Mouse (Mus musculus): ENCODE measurements around the gene Gm49388. TPM values are rescaled to one million over a fixed set of nuclear protein-coding genes. Genes with fewer than 3 reads are reported as not detected.
A peak's percentile ranks its signal among the peaks of the same experiment; 100 is the strongest.
"Not testable (repeated sequence)": the region's sequence is repeated elsewhere in the genome, so short reads cannot be mapped to it uniquely, and the experiment has no call there.

Gm49388 gene
- total RNA-seq, 2 experiments from 2014 or later: 3.9 to 4.1 TPM

DNA sequence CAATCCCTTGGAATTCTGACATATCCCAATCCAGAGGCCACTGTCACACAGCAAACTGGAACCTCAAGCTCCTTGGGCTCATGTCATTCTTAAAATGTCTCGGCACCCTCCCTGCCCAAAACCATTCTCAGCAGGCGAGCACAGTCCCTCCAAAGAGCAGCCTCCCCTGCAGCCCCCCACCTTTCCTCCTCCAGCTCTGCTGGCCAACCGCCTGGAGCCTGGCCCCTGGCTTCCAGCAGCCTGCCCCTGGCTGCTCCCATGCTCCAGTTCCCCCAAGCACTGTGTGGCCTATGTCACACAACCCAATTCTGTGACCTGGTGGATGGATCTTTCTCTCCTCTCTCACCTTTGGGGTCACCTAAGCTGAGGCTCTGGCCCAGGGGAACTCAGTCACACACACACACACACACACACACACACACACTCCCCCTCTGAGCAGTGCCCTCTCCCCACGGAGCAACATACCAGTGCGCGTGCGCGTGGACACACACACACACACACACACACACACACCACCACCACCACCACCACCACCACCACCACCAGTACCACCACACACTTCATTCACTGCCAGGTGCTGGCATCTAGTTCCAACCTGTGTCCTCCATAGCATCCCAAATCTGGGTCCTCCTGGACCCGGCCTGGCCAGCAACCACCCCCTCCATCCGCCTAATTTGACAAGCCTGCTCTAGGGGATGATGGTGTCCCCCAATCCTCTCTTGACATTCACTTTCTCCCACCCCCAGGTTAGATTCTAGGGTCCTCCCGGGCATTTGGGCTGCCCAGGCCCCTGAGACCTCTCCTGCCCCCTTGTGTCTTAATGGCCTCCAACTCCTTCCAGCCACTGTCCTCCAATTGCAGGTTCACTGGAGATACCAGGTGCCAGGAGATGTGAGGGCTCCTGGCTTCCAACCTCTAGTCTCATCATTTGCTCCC, 38.1 kb downstream of the Gm49388 start:
- intact Hi-C loops (cut with DNase I): loop anchor here (1.0 kb wide), 1 partner anchor 18 kb away; no protein-coding TSS in a partner anchor
- DNase-seq (ENCODE audit: low spot score in 2 of 2): peak in 1 of 2 experiments; percentile 46

DNA sequence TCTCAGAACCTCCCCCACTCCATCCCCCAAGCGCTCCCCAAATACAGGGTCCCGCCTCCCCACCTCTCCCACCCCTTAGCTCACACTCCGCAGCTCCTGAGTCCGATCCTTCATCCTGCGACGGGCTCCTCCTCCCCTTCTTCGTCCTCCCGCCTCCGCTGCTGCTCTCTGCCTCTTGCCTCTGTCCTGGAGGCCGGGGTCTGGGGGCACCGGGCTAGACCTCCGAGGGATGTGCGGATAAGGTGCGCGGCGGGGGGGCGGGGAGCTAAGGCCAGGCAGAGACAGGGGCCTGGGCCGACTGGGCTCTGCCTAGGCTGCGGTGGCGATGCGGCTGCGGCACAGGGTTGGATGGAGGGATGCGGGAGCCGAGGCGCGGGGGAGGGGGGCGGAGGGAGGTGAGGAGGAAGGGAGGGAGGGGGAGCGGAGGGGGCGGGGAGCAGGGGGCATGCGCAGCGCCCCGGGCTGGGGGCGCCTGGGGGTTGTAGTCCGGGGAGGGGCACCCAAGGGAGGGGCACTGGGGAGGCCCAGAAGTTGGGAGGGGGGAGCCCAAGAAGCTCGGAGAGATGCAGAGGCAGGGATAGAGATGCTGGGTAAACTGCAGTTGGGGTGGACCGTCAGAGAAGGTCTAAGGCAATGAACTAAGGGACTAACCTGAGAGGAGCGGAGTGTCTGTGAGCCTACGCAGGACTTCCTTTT, 38.9 kb downstream of the Gm49388 start, which contains the start of the genes Stx4a and Stx1b:
Stx4a (plus strand) TSS at position 119 of the 696 bp plus-strand sequence.
Stx1b (minus strand) TSS at position 374 of the 696 bp plus-strand sequence.
- intact Hi-C loops (cut with DNase I): loop anchor here (1.0 kb wide), 1 partner anchor 17 kb away; no protein-coding TSS in a partner anchor
- DNase-seq (ENCODE audit: low spot score in 2 of 2): peak; percentile 57 to 79

DNA sequence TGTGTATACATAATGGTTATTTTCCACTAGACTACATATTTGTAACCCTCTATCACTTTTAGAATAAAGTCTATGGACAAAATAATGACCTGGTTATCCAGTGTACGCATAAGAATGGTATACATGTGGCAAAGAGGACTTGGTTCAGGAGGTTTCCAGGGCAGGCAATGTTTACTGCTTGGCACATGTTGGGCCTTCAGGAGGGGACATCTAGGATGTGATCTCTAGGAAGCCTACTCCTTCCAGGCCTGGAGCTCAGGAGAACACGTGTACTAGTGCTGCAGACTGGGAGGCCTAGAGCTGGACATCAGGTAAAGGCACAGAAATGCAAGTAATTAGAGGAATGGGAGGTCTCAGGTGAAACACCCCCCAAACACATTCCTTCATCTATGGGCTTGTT, 50.1 kb downstream of the Gm49388 start:
- DNase-seq (ENCODE audit: low spot score in 2 of 2): no peak
- intact Hi-C loops (cut with DNase I): no loop called here

DNA sequence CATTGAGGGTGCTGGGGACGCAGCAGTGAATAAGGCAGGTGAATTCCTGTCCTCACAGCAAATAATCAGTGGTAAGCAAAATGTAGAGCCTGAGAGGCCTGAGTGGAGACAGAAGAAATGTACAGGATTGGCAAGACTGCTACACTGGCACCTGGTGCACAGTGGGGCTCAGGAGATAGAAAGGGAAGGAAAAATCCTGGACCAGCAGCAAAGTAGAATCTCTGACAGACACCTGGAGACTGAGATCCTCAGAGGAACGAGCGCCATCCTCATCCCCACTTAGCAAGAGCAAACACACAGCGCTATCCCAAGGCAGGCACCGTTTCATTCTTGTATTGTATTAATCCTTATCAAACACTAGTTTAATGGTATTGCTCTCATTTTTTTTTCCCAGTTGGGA, 52.1 kb downstream of the Gm49388 start:
- intact Hi-C loops (cut with DNase I): no loop called here
- DNase-seq (ENCODE audit: low spot score in 2 of 2): no peak

DNA sequence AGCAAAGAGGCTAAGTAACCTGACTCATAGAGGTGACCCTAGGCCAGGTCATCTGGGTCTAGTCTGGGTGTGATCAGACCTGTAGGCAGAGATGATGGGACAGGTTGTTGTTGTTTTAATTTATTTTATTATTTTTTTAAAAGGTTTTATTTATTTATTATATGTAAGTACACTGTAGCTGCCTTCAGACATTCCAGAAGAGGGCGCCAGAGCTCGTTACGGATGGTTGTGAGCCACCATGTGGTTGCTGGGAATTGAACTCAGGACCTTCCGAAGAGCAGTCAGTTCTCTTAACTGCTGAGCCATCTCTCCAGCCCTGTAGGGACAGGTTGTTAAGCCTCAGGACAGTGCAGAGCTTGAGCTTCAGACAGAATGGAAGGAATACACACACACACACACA, 52.5 kb downstream of the Gm49388 start:
- intact Hi-C loops (cut with DNase I); DNase-seq (ENCODE audit: low spot score in 2 of 2): not testable (repeated sequence)

DNA sequence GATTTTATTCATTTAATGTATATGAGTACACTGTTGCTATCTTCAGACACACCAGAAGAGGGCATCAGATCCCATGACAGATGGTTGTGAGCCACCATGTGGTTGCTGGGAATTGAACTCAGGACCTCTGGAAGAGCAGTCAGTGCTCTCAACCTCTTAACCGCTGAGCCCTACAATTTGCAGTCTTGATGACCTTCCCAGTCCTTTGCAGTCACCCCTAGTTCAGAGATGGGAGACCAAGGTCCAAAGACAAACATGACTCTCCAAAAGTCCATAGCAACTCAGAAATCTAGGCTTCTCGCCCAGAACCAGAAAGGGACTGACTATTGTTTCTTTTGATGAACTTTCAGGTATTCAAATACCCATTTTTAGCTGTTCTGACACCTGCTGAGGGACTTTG, 54.6 kb downstream of the Gm49388 start:
- intact Hi-C loops (cut with DNase I); DNase-seq (ENCODE audit: low spot score in 2 of 2): not testable (repeated sequence)

DNA sequence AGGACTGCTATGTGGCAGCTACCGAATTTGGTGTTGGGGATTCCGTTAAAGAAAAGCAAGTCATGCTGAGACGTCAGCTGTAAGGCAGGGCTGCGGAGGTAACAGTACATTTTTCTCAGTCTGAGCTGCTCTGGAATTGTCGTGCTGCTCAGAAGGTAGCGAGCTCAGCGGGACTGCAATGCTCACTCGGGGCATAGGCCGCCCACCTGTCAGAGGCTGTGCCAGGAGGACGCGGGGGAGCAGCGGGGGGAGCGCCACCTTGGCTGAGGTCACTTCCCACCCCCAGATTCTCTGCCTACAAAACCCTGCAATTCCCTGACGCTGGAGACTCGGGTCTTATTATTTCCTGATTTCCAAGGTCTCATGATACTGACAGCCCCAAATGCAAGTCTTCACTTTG, 55.5 kb downstream of the Gm49388 start:
- intact Hi-C loops (cut with DNase I): loop anchor here (1.0 kb wide), 3 partner anchors 17 to 34 kb away; partner anchors contain the start of genes Stx1b and Stx4a
- DNase-seq (ENCODE audit: low spot score in 2 of 2): peak; percentile 83 to 84

DNA sequence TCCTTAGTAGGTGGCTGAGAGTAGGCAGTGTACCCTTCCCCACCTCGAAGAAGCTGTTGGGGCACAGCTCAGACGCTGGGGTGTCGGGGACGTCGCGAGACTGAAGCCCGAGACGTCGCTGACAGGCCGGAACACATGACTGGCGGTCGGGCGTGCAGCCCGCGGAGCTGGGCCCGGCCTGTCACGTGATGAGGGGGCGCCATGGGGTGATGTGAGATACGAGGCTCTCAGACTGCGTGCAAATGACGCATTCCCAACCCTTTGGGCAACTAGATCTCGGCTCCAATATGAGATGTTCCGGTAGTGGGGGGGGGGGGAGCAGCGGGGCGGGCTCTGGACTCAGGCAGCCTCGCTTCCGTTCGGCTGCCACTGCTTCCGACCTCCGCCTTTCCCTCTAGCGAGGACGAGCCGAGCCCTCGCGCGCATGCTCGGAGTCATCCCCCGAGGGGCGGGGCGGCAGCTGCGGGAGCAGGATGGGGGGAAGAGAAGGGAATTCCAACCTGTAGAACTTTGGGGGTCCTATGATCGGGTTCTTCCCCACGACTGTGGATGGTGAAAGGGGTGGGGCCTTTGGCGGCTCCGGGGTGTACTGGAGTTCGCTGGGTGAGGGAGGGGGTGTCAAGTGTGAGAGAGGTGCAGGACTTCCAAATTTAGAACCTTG, 56.1 kb downstream of the Gm49388 start:
- intact Hi-C loops (cut with DNase I): loop anchor here (1.0 kb wide), 3 partner anchors 17 to 34 kb away; partner anchors contain the start of genes Stx1b and Stx4a
- peak; percentile 96 to 98 for DNase-seq (ENCODE audit: low spot score in 2 of 2)

DNA sequence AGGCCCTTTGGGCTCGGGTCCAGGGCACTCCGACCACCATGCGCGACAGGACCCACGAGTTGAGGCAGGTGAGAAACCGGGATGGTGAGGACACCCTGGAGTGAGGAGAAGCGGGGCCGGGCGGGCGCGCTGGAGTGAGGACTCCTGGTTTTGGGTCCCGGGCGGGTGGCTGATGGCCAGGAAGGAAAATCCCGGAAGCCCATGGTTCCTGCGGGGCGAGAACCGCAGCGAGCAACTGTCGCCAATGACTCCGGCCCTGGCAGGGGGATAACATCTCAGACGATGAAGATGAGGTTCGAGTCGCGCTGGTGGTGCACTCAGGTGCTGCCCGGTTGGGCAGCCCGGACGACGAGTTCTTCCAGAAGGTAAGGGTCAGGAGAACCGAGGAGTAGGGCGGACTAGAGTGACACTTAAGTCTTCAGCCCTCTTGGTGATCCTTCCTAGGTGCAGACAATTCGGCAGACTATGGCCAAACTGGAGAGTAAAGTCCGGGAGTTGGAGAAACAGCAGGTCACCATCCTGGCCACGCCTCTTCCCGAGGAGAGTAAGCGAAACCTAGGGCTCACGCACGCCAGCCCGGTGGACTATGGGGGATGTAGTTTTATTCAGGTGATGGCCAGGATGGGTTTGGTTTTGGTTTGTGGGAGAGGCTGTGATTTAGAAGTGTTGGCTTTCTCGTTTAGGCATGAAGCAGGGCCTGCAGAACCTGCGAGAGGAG, 56.8 kb downstream of the Gm49388 start:
- intact Hi-C loops (cut with DNase I): no loop called here
- peak; percentile 75 to 81 for DNase-seq (ENCODE audit: low spot score in 2 of 2)

DNA sequence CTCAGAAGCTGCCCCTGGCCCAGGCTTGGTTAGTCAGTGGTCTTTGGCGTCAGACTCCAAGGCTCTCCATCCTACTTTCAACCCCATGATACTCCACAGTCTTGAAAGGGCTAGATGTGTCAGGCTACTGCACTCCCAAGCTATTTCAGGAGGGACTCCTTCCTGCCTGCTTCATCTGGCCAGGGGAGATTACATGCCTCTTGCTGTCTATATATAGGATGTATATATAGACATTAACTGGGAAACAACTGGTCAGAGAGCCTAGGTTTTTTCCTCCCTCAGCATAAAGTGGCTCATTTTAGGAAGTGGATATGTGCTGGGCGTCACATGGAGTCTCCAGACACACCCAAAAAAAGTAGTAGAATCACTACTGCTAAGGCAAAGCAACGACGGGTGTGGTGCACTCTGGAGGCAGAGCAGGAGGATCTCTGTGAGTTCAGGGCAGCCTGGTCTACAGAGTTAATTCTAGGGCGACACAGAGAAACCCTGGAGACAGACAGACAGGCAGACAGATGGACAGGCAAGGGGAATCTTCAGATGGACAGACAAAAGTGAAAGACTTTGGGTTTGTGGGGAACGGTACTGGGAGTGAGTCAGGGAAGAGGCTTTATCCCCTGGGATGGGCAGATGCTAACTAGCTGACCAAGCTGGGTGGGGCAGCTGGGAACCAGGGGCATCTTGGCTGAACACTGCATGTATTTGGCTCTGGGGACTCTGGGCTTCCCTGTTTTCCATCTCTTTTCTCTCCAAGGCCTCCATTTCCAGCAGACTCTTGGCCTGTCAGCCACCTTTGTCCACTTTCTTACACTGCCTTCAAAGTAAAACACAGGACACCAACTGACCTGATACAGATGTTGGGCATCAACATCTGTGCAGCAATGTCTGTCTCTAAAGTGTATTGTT, 64.8 kb downstream of the Gm49388 start:
- intact Hi-C loops (cut with DNase I): no loop called here
- DNase-seq (ENCODE audit: low spot score in 2 of 2): no peak

DNA sequence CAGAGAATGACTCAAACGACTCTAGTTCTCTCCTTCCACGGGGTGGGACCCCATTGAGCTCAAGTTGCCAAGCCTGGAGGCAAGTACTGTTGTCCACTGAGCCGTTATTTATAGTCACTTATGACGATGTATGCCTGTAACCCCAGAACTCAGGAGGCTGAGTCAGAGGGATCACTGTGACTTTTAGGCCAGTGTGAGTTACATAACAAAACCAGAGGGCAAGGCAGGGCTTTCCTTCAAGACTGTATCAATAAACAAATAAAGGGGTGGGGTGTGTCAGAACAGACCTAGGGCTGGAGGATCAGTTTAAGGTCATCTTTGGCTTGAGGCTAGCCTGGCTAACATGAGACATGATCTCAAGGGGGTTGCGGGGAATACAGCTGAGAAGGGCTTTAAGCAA, 65.5 kb downstream of the Gm49388 start:
- intact Hi-C loops (cut with DNase I): no loop called here
- no peak for DNase-seq (ENCODE audit: low spot score in 2 of 2)

Other genes with a start within 250 kb of the Gm49388 start
- gene Tmem265, start 224.2 kb upstream of the Gm49388 start, total RNA-seq (2021): 1 to 10 TPM in 1 of 2 experiments, not detected in 1; 3.4 TPM
- 10 to 100 TPM; 69.2 to 81.4 TPM for gene Phkg2, start 212.3 kb upstream of the Gm49388 start, total RNA-seq (2021)
- 1 to 10 TPM; 9.3 to 9.7 TPM for gene Ccdc189, start 197.0 kb upstream of the Gm49388 start, total RNA-seq (2021)
- gene Rnf40, start 196.8 kb upstream of the Gm49388 start, total RNA-seq (2021): 10 to 100 TPM; 63.1 to 81.0 TPM
- 10 to 100 TPM; 22.1 to 24.7 TPM for gene Zfp629, start 169.8 kb upstream of the Gm49388 start, total RNA-seq (2021)
- 10 to 100 TPM; 37.9 to 47.9 TPM for gene Bcl7c, start 76.7 kb upstream of the Gm49388 start, total RNA-seq (2021)
- gene Ctf1, start 72.9 kb upstream of the Gm49388 start, total RNA-seq (2021): 1 to 10 TPM; 2.4 to 2.5 TPM
- not detected for gene Ctf2, start 53.4 kb upstream of the Gm49388 start, total RNA-seq (2021)
- 10 to 100 TPM; 73.2 to 84.6 TPM for gene Fbxl19, start 41.1 kb upstream of the Gm49388 start, total RNA-seq (2021)
- 10 to 100 TPM; 18.9 to 25.4 TPM for gene Orai3, start 15.8 kb upstream of the Gm49388 start, total RNA-seq (2021)
- 10 to 100 TPM; 40.0 to 53.4 TPM for gene Setd1a, start 8.9 kb upstream of the Gm49388 start, total RNA-seq (2021)
- 1 to 10 TPM; 3.3 to 4.0 TPM for gene Hsd3b7, start 15.0 kb downstream of the Gm49388 start, total RNA-seq (2021)
- gene Stx4a, start 38.7 kb downstream of the Gm49388 start, total RNA-seq (2021): 10 to 100 TPM; 74.6 to 76.0 TPM
- gene Stx1b, start 38.9 kb downstream of the Gm49388 start, total RNA-seq (2021): 100 to 1,000 TPM; 431 to 441 TPM
- 10 to 100 TPM; 27.0 to 33.9 TPM for gene Zfp646, start 90.6 kb downstream of the Gm49388 start, total RNA-seq (2021)
- 10 to 100 TPM; 20.0 to 26.4 TPM for gene Zfp668, start 91.2 kb downstream of the Gm49388 start, total RNA-seq (2021)
- 1 to 10 TPM in 1 of 2 experiments, under 1 TPM in 1; 0.76 to 2.2 TPM for gene Prss53, start 105.4 kb downstream of the Gm49388 start, total RNA-seq (2021)
- gene Gm21974, start 109.8 kb downstream of the Gm49388 start, total RNA-seq (2021): not detected
- gene Vkorc1, start 110.0 kb downstream of the Gm49388 start, total RNA-seq (2021): 10 to 100 TPM; 22.2 to 24.5 TPM
- gene Bckdk, start 118.5 kb downstream of the Gm49388 start, total RNA-seq (2021): 10 to 100 TPM; 36.4 to 46.4 TPM
- 10 to 100 TPM; 27.6 to 34.8 TPM for gene Kat8, start 126.9 kb downstream of the Gm49388 start, total RNA-seq (2021)
- gene Prss8, start 144.5 kb downstream of the Gm49388 start, total RNA-seq (2021): not detected
- gene Prss36, start 161.1 kb downstream of the Gm49388 start, total RNA-seq (2021): 10 to 100 TPM in 1 of 2 experiments, 1 to 10 TPM in 1; 8.2 to 10.2 TPM
- gene Fus, start 181.8 kb downstream of the Gm49388 start, total RNA-seq (2021): 100 to 1,000 TPM; 259 to 349 TPM
- 1 to 10 TPM in 1 of 2 experiments, under 1 TPM in 1; 0.79 to 1.8 TPM for gene Pycard, start 208.3 kb downstream of the Gm49388 start, total RNA-seq (2021)
- gene Trim72, start 218.3 kb downstream of the Gm49388 start, total RNA-seq (2021): under 1 TPM; 0.96 to 0.97 TPM